Mouse (Mus musculus) ovary, adult 18-20 months (tissue): Measurements from ENCODE around the gene Abcb1a.

Source experiments
- DNase-seq: peaks from one replicate; pipeline ENCODE4 v3.0.0; 2022; ENCODE audit warnings: low spot score, mixed read lengths

Abcb1a gene

GRCm38 (mm10) chr5:8659911-8660737 lies at the start of gene Abcb1a:
Gene Abcb1a (plus strand): TSS chr5:8660077.
- DNase-seq = peak; percentile 24

- peak; percentile 6 for DNase-seq
Observed at GRCm38 (mm10) chr5:8622071-8622595, 37.7 kb upstream of the Abcb1a start.

GRCm38 (mm10) chr5:8622596-8623231 lies 37.2 kb upstream of the Abcb1a start, which contains the start of gene Rundc3b:
Gene Rundc3b (minus strand): TSS chr5:8622952.
- peak; percentile 88 for DNase-seq

- no peak for DNase-seq
Observed at GRCm38 (mm10) chr5:8632901-8633300, 27.0 kb upstream of the Abcb1a start.

- DNase-seq = no peak
Observed at GRCm38 (mm10) chr5:8634489-8634975, 25.3 kb upstream of the Abcb1a start.

- DNase-seq = no peak
Observed at GRCm38 (mm10) chr5:8648300-8648699, 11.6 kb upstream of the Abcb1a start.

GRCm38 (mm10) chr5:8648774-8649173 lies 11.1 kb upstream of the Abcb1a start:
- no peak for DNase-seq

GRCm38 (mm10) chr5:8652085-8652484 lies 7.8 kb upstream of the Abcb1a start:
- no peak for DNase-seq

GRCm38 (mm10) chr5:8660738-8661151 lies 868 bp downstream of the Abcb1a start:
- no peak for DNase-seq

GRCm38 (mm10) chr5:8664678-8665077 lies 4.8 kb downstream of the Abcb1a start:
- no peak for DNase-seq

GRCm38 (mm10) chr5:8667758-8668474 lies 8.0 kb downstream of the Abcb1a start:
- no peak for DNase-seq

GRCm38 (mm10) chr5:8669606-8670005 lies 9.7 kb downstream of the Abcb1a start:
- no peak for DNase-seq

- DNase-seq = no peak
Observed at GRCm38 (mm10) chr5:8675262-8675951, 15.5 kb downstream of the Abcb1a start.

GRCm38 (mm10) chr5:8675952-8676262 lies 16.0 kb downstream of the Abcb1a start:
- DNase-seq = no peak

- no peak for DNase-seq
Observed at GRCm38 (mm10) chr5:8681166-8681565, 21.3 kb downstream of the Abcb1a start.

GRCm38 (mm10) chr5:8683686-8684085 lies 23.8 kb downstream of the Abcb1a start:
- DNase-seq = no peak

- DNase-seq = no peak
Observed at GRCm38 (mm10) chr5:8686071-8686470, 26.2 kb downstream of the Abcb1a start.

GRCm38 (mm10) chr5:8687550-8687949 lies 27.7 kb downstream of the Abcb1a start:
- no peak for DNase-seq

- no peak for DNase-seq
Observed at GRCm38 (mm10) chr5:8716061-8716460, 56.2 kb downstream of the Abcb1a start.

GRCm38 (mm10) chr5:8719556-8719955 lies 59.7 kb downstream of the Abcb1a start:
- no peak for DNase-seq

- DNase-seq = no peak
Observed at GRCm38 (mm10) chr5:8722224-8722623, 62.3 kb downstream of the Abcb1a start.

GRCm38 (mm10) chr5:8722867-8723266 lies 63.0 kb downstream of the Abcb1a start:
- DNase-seq = no peak
